Mouse (Mus musculus) G1E (cell line): ENCODE measurements around the gene Pspc1.

Experiments used
- CTCF ChIP-seq: IDR thresholded peaks from 2 replicates; pipeline ENCODE4 v1.5.1; 2012; ENCODE audit warnings: low read depth, low read length, inconsistent platforms, mixed read lengths
- GATA1 ChIP-seq: IDR thresholded peaks from 2 replicates; pipeline ENCODE4 v1.6.1; 2012; ENCODE audit warnings: borderline replicate concordance, low read length, inconsistent platforms, mixed read lengths
- POLR2AphosphoS5 ChIP-seq: IDR thresholded peaks from 2 replicates; pipeline ENCODE4 v1.6.1; 2012; ENCODE audit warnings: low read depth, low read length, inconsistent platforms; ENCODE audit not compliant: insufficient replicate concordance
- TAL1 ChIP-seq: conservative IDR thresholded peaks from 2 replicates; pipeline ENCODE4 v1.6.1; 2012; ENCODE audit warnings: low read depth, low read length, inconsistent platforms, mixed read lengths

- TF ChIP-seq CTCF, result no peak
- TF ChIP-seq TAL1, result no peak
- no peak for TF ChIP-seq POLR2AphosphoS5
- no peak for TF ChIP-seq GATA1
Observed at GRCm38 (mm10) chr14:56702644-56703043, 75.5 kb downstream of the Pspc1 start.
